Mouse (Mus musculus): Measurements from ENCODE around the gene Trim32. TPM values are rescaled to one million over a fixed set of nuclear protein-coding genes. Genes with fewer than 3 reads are reported as not detected.

Gene Trim32
- polyA plus RNA-seq, 1 experiment, result 1.3 TPM

GRCm38 (mm10) chr4:65610896-65611295, 6.1 kb downstream of the Trim32 start:
- peaks cover 21% of the 10 kb centered on the region for H3K4me1 ChIP-seq
- TF ChIP-seq FLI1 (IDR thresholded peaks at IDR 0.05; ENCODE audit: low read length) (no peak), GATA1 (IDR thresholded peaks at IDR 0.05; ENCODE audit: borderline replicate concordance, low read length) (no peak)
- H3K4me3 ChIP-seq (replicated peaks), result no peak overlapping the region
- peaks cover 36% of the 10 kb centered on the region for H3K9me3 ChIP-seq
- H3K27me3 ChIP-seq (replicated peaks), result no peaks in the 10 kb centered on the region
- H3K36me3 ChIP-seq (replicated peaks; ENCODE audit: low read length), result peaks cover 48% of the 10 kb centered on the region

GRCm38 (mm10) chr4:65613135-65613534, 8.3 kb downstream of the Trim32 start:
- H3K36me3 ChIP-seq (replicated peaks; ENCODE audit: low read length), result peaks cover 59% of the 10 kb centered on the region
- H3K27me3 ChIP-seq (replicated peaks), result no peaks in the 10 kb centered on the region
- H3K4me3 ChIP-seq (replicated peaks), result no peak overlapping the region
- H3K4me1 ChIP-seq, result peaks cover 1% of the 10 kb centered on the region; the same call in 1 of the 2 replicates
- H3K9me3 ChIP-seq, result peaks cover 36% of the 10 kb centered on the region
- TF ChIP-seq GATA1 (IDR thresholded peaks at IDR 0.05; ENCODE audit: borderline replicate concordance, low read length) (no peak), FLI1 (IDR thresholded peaks at IDR 0.05; ENCODE audit: low read length) (no peak)

- Histone ChIP-seq H3K4me1 (0 out of 2 replicates have a peak, but pooled peaks cover 3% of the 10 kb centered on the region), H3K4me3 (replicated peaks) (no peak overlapping the region), H3K9me3 (no peaks in the 10 kb centered on the region), H3K36me3 (replicated peaks; ENCODE audit: low read length) (peaks cover 20% of the 10 kb centered on the region), H3K27me3 (replicated peaks) (no peaks in the 10 kb centered on the region)
- TF ChIP-seq FLI1 (IDR thresholded peaks at IDR 0.05; ENCODE audit: low read length) (no peak), GATA1 (IDR thresholded peaks at IDR 0.05; ENCODE audit: borderline replicate concordance, low read length) (no peak)
Observed at GRCm38 (mm10) chr4:65620125-65620524, 15.3 kb downstream of the Trim32 start.

- Histone ChIP-seq H3K27me3 (replicated peaks) (no peaks in the 10 kb centered on the region), H3K36me3 (replicated peaks; ENCODE audit: low read length) (no peaks in the 10 kb centered on the region), H3K4me3 (replicated peaks) (no peak overlapping the region), H3K9me3 (peaks cover 18% of the 10 kb centered on the region; the same call in 1 of the 2 replicates), H3K4me1 (no peaks in the 10 kb centered on the region)
- no peak for TF ChIP-seq FLI1 (IDR thresholded peaks at IDR 0.05; ENCODE audit: low read length)
- no peak for TF ChIP-seq GATA1 (IDR thresholded peaks at IDR 0.05; ENCODE audit: borderline replicate concordance, low read length)
Observed at GRCm38 (mm10) chr4:65638231-65638630, 33.4 kb downstream of the Trim32 start.

- TF ChIP-seq GATA1 (IDR thresholded peaks at IDR 0.05; ENCODE audit: borderline replicate concordance, low read length), result no peak
- TF ChIP-seq FLI1 (IDR thresholded peaks at IDR 0.05; ENCODE audit: low read length), result no peak
- H3K27me3 ChIP-seq (replicated peaks), result no peaks in the 10 kb centered on the region
- H3K4me1 ChIP-seq, result no peaks in the 10 kb centered on the region
- no peak overlapping the region for H3K4me3 ChIP-seq (replicated peaks)
- H3K9me3 ChIP-seq, result peaks cover 21% of the 10 kb centered on the region; the same call in 1 of the 2 replicates
- H3K36me3 ChIP-seq (replicated peaks; ENCODE audit: low read length), result no peaks in the 10 kb centered on the region
Observed at GRCm38 (mm10) chr4:65642611-65643010, 37.8 kb downstream of the Trim32 start.

- Histone ChIP-seq H3K9me3 (no peaks in the 10 kb centered on the region), H3K36me3 (replicated peaks; ENCODE audit: low read length) (no peaks in the 10 kb centered on the region), H3K4me3 (replicated peaks) (no peak overlapping the region), H3K27me3 (replicated peaks) (no peaks in the 10 kb centered on the region), H3K4me1 (no peaks in the 10 kb centered on the region)
- TF ChIP-seq FLI1 (IDR thresholded peaks at IDR 0.05; ENCODE audit: low read length) (no peak), GATA1 (IDR thresholded peaks at IDR 0.05; ENCODE audit: borderline replicate concordance, low read length) (no peak)
Observed at GRCm38 (mm10) chr4:65654723-65655122, 49.9 kb downstream of the Trim32 start.

GRCm38 (mm10) chr4:65663176-65663575, 58.4 kb downstream of the Trim32 start:
- TF ChIP-seq GATA1 (IDR thresholded peaks at IDR 0.05; ENCODE audit: borderline replicate concordance, low read length) (no peak), FLI1 (IDR thresholded peaks at IDR 0.05; ENCODE audit: low read length) (no peak)
- Histone ChIP-seq H3K4me3 (replicated peaks) (no peak overlapping the region), H3K4me1 (no peaks in the 10 kb centered on the region)

More at GRCm38 (mm10) chr4:65663176-65663575, 58.4 kb downstream of the Trim32 start:
- Histone ChIP-seq H3K9me3 (no peaks in the 10 kb centered on the region), H3K27me3 (replicated peaks) (no peaks in the 10 kb centered on the region), H3K36me3 (replicated peaks; ENCODE audit: low read length) (no peaks in the 10 kb centered on the region)

Measured in megakaryocyte, embryonic 14.5 days (primary cell).